Mouse (Mus musculus) heart, postnatal 10 days (tissue): ENCODE measurements at regions not wholly inside any gene's neighbourhood (a gene's known extent, or its start where the extent isn't known, plus 50 kb on each side); places are given as distances from the start of the nearest gene placed in this dataset.

Experiments
- DNase-seq, 2 experiments: peaks; one replicate each; pipeline ENCODE4 v3.0.0; 2021
- intact Hi-C: fragments of 180-260 bp; cut with DNase I; formaldehyde crosslinking; loops from one replicate; pipeline ENCODE4 v1.15.1; 2025

DNA sequence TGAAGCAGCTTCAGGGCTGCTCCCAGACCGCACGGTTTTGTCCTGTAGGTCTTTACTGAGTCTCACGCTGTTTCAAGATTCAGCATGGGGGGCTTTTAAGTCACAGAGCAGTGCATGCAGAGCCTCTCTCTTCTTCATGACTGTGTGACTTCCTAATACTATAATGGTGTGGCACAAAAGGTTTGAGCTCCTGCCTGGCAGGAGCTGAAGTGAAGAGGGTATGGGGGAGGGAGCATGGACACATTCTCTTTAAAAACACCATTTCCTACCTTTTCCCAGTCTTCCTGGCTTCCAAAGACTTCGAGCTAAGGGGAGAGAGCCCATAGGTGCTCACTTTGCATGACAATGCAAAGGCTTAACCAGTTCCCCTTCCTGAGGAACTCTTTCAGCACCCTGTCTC is 934.9 kb upstream of the Gm5150 start:
- DNase-seq = no peak
- intact Hi-C loops = no loop called here

- no peak for DNase-seq
- intact Hi-C loops = no loop called here
These were observed 933.3 kb upstream of the Gm5150 start for GRCm38 (mm10) chr3:16939533-16939932.

DNA sequence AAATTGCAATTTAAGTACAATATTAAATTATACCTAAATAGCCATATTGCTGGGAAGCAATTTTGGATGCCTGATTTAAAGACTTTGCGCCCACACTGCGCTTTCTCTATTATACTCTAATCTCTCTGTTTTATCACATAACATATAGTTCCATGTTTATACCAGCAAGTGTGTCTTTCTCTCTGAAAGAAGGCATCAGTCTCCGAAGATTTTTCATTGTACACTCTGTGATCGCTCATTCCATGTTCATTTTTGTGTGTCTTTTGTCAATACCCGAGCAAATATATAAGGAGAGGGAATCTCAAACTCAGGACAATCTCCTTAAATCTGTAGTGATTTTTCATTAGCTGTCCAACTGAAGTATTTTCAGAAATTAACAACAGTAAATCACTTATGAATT is 932.9 kb upstream of the Gm5150 start:
- intact Hi-C loops = no loop called here

GRCm38 (mm10) chr3:16938491-16939001 is 932.3 kb upstream of the Gm5150 start:
- intact Hi-C loops = no loop called here
- no peak for DNase-seq

More for the DNA sequence above, 932.9 kb upstream of the Gm5150 start:
- DNase-seq = no peak

- intact Hi-C loops = no loop called here
- peak; percentile 6 for DNase-seq
These were observed 924.1 kb upstream of the Gm5150 start for GRCm38 (mm10) chr3:16930299-16930698.

DNA sequence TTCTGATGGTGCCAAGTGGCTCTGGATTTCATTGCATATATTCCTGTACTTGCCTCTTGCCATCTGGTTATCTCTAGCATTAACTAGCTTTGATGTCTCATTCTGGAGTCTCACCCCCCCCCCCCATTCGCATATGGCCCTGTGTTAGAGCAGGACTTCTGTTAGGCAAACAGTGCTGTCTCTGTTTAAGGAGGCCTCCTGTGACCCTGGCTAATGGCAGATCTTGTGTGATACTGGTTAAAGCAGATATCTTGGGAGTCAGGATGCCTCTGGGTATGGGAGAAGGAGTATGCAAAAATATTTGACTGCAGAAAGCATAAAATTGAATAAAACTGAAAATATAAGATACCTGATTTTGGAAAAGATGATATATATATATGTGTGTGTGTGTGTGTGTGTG is 923.6 kb upstream of the Gm5150 start:
- intact Hi-C loops = no loop called here

DNA sequence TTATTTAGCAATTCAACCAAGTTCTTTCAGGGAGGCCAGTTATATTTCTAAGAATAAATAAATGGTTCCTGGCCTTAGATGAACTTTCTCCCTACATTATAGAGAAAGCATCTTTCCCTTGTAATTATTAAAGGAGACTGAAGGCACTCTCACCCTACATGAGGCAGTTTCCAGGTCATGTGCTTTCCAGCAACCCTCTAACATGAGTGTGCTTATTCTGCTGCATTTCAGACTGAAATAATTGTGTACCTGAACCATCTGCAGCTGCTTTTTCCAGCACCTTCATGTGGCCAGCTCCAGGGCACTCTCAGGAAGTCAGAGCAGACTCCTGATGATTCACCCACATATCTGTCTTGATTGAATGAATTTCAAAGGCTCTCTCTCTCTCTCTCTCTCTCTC is 917.8 kb upstream of the Gm5150 start:
- intact Hi-C loops = no loop called here
- DNase-seq = no peak

More for the DNA sequence above, 923.6 kb upstream of the Gm5150 start:
- DNase-seq = no peak

DNA sequence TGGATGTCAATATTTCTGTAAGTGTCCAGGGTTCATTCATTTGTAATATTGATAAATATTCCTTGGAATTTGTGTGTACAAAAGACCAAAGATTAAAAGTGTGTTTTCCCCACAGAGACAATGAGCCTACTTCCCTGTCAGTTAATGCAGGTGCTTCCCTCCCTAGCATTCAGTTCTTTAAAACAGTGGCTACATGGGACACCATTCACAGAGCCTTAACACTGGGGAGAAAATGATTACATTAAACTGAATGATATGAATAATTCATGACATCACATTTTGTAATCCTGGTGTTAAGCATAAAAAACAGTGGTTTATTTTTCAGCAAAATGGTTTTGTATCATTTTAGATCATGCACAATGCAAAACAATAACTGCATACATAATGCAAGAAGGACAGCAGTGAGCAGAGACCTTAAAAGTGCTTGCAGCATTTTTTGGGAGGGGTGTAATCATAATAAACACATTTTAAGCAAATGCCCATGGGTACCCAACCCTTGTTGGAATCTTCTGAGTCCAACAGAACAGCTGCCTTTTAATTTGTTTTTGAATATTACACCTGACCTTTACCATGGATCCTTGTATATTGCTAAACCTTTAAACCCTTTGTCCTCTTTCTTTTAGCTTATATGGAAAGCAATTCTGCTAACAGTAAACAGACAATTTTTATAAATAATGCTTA is 917.1 kb upstream of the Gm5150 start:
- DNase-seq = no peak
- intact Hi-C loops = no loop called here

DNA sequence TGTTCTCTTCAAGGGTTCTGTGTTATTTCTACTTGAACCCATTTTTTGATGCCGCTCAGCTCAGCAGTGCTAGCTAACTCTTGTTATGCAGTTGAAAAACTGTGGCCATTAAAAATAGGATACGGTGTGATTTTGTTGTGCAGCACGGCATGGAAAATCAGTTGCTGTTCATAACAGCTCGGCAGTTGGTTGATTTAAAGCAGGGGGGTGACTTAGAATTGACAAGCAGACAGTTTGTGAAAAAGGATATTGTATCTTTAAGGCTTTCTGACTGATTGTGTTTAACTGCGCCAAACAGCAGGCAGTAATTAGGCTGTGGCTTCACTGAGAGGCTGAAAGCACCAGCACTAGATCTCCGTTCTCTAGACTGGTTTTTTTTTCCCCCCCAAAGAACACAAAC is 915.1 kb upstream of the Gm5150 start:
- DNase-seq = no peak
- intact Hi-C loops = no loop called here

DNA sequence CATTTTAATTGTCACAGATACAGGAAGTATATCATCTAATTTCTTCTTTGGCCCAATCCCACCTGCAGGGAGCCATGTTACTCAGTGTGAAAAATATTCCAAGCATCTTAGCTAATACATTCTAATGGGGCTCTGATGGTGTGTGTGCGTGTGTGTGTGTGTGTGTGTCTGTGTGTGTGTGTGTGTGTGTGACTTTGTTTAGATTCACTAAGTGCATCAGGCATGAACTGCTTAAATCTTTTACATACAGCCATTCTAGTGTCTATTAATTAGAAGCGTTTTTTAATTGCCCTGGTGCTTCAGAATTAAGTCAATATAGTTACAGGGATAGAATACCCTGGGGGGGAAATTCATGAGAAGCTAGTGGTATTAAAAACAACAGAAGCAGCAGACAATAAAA is 912.1 kb upstream of the Gm5150 start:
- intact Hi-C loops = no loop called here
- no peak for DNase-seq

GRCm38 (mm10) chr3:16916072-16916403 is 909.8 kb upstream of the Gm5150 start:
- intact Hi-C loops = no loop called here

DNA sequence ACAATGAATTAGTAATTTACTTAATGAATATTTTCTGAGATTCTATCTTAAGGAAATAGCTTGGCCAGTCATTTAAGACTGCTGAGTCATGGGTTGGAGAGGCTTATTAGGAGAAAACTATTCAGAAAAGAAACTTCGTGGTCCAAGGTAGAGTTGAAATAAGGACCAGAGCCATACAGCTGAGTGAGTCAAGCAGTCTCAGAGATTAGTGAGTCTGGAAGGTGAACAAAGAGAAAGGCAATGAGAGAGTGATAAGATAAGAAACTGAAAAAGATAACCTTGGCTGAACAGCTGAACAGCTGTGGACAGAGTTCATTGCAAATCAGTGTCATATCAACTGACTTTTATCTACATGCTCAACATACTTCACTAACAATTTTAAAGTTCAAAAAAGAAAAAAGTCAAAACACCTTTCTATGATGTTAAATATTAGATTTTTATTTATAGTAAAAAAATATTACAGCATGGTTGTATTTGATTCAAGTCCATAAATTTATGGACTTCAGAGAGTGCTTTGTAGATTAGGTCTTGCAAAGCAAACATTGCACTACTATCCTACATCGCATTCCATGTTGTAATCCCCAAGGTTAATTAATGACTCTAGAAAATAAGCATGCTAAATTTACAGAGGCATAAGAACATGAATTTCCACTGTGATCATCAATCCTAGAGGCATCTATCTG is 909.3 kb upstream of the Gm5150 start:
- no peak for DNase-seq

More at GRCm38 (mm10) chr3:16916072-16916403, 909.8 kb upstream of the Gm5150 start:
- no peak for DNase-seq

GRCm38 (mm10) chr3:16888132-16888531 is 881.9 kb upstream of the Gm5150 start:
- no peak for DNase-seq
- intact Hi-C loops = no loop called here

More for the DNA sequence above, 909.3 kb upstream of the Gm5150 start:
- intact Hi-C loops = no loop called here

DNA sequence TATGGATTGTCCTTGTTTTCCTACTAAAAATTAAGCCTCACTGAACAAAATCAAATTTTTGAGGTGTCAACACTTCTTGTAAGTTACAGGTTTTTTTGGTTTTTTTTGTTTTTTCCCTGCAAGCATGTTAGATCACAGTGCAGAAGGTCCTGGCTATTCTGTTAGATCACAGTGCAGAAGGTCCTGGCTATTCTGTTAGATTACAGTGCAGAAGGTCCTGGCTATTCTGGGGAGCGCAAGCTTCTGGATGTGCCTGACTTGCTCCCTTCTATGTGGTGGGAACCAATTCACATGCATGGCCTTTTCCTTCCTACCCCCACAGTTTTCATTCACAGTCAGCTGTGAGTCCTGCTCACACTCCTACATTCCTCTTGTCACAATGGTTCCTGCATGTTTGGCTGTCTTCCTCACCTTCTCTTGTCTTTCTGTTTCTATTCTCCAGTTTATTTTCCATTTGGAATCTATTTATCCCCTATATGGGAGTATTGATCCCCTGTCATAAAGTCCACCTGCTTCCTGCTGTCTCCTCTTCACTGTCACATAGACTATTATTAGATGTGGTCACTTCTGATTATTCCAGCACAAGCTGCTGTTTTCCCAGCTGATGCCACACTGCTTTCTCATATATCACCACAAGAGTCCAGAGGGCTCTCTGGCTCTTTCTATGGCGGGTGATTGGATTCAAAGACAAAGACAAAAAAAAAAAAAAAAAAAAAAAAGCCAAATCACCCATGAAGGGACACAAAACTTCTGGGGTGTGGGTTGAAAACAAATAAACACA is 866.3 kb upstream of the Gm5150 start:
- intact Hi-C loops = no loop called here
- DNase-seq = no peak

- intact Hi-C loops = no loop called here
These were observed 853.8 kb upstream of the Gm5150 start for GRCm38 (mm10) chr3:16860034-16860433.

GRCm38 (mm10) chr3:16858931-16859330 is 852.7 kb upstream of the Gm5150 start:
- no peak for DNase-seq
- intact Hi-C loops = no loop called here

More at GRCm38 (mm10) chr3:16860034-16860433, 853.8 kb upstream of the Gm5150 start:
- DNase-seq = no peak

- intact Hi-C loops = no loop called here
- no peak for DNase-seq
These were observed 849.0 kb upstream of the Gm5150 start for GRCm38 (mm10) chr3:16855251-16855650.

GRCm38 (mm10) chr3:16853992-16854391 is 847.8 kb upstream of the Gm5150 start:
- DNase-seq = no peak
- intact Hi-C loops = no loop called here

- intact Hi-C loops = no loop called here
These were observed 840.7 kb upstream of the Gm5150 start for GRCm38 (mm10) chr3:16846785-16847520.

GRCm38 (mm10) chr3:16820536-16820935 is 814.3 kb upstream of the Gm5150 start:
- intact Hi-C loops = no loop called here
- DNase-seq = no peak

More at GRCm38 (mm10) chr3:16846785-16847520, 840.7 kb upstream of the Gm5150 start:
- DNase-seq = no peak
